Mouse (Mus musculus) frontal cortex, postnatal 14 days (tissue): ENCODE measurements around the gene Aspscr1.

ENCODE experiments used
- DNase-seq, 2 experiments: peaks; one replicate each; pipeline ENCODE4 v3.0.0; 2022; ENCODE audit warnings: low spot score in 2 of 2

Gene Aspscr1

GRCm38 (mm10) chr11:120683536-120683935 lies 10.8 kb downstream of the Aspscr1 start:
- DNase-seq, result no peak

GRCm38 (mm10) chr11:120684086-120684485 lies 11.3 kb downstream of the Aspscr1 start:
- no peak for DNase-seq

- no peak for DNase-seq
These were observed 11.9 kb downstream of the Aspscr1 start for GRCm38 (mm10) chr11:120684660-120685059.

GRCm38 (mm10) chr11:120686650-120687272 lies 14.0 kb downstream of the Aspscr1 start:
- no peak for DNase-seq

- DNase-seq, result no peak
These were observed 16.6 kb downstream of the Aspscr1 start for GRCm38 (mm10) chr11:120689365-120689764.

GRCm38 (mm10) chr11:120692471-120693011 lies 19.8 kb downstream of the Aspscr1 start:
- no peak for DNase-seq

- DNase-seq, result no peak
These were observed 20.7 kb downstream of the Aspscr1 start for GRCm38 (mm10) chr11:120693461-120693860.

GRCm38 (mm10) chr11:120695184-120695583 lies 22.4 kb downstream of the Aspscr1 start:
- DNase-seq, result no peak

GRCm38 (mm10) chr11:120695641-120696040 lies 22.9 kb downstream of the Aspscr1 start:
- no peak for DNase-seq

GRCm38 (mm10) chr11:120696568-120696967 lies 23.8 kb downstream of the Aspscr1 start:
- DNase-seq, result no peak

GRCm38 (mm10) chr11:120697741-120698140 lies 25.0 kb downstream of the Aspscr1 start:
- DNase-seq, result no peak

GRCm38 (mm10) chr11:120703696-120704454 lies 31.1 kb downstream of the Aspscr1 start:
- DNase-seq, result no peak

- DNase-seq, result no peak
These were observed 31.9 kb downstream of the Aspscr1 start for GRCm38 (mm10) chr11:120704486-120705325.

GRCm38 (mm10) chr11:120706120-120706519 lies 33.3 kb downstream of the Aspscr1 start:
- no peak for DNase-seq

- no peak for DNase-seq
These were observed 34.5 kb downstream of the Aspscr1 start for GRCm38 (mm10) chr11:120707225-120707624.

- no peak for DNase-seq
These were observed 35.2 kb downstream of the Aspscr1 start for GRCm38 (mm10) chr11:120707969-120708368.

GRCm38 (mm10) chr11:120709551-120709950 lies 36.8 kb downstream of the Aspscr1 start:
- no peak for DNase-seq

GRCm38 (mm10) chr11:120710672-120711071 lies 37.9 kb downstream of the Aspscr1 start:
- DNase-seq, result no peak

- DNase-seq, result no peak
These were observed 39.3 kb downstream of the Aspscr1 start for GRCm38 (mm10) chr11:120711980-120712604.

GRCm38 (mm10) chr11:120712771-120713568 lies 40.2 kb downstream of the Aspscr1 start:
- DNase-seq, result no peak
